Mouse (Mus musculus): ENCODE results near the gene Ap5z1. TPM values are rescaled to one million over a fixed set of nuclear protein-coding genes. Genes with fewer than 3 reads are reported as not detected.

Ap5z1 gene
- polyA plus RNA-seq (2016; fragmentation: Nextera tagmentation; extraction: Ambion mirVana): 14.4 and 14.5 TPM in 2 replicates

DNA sequence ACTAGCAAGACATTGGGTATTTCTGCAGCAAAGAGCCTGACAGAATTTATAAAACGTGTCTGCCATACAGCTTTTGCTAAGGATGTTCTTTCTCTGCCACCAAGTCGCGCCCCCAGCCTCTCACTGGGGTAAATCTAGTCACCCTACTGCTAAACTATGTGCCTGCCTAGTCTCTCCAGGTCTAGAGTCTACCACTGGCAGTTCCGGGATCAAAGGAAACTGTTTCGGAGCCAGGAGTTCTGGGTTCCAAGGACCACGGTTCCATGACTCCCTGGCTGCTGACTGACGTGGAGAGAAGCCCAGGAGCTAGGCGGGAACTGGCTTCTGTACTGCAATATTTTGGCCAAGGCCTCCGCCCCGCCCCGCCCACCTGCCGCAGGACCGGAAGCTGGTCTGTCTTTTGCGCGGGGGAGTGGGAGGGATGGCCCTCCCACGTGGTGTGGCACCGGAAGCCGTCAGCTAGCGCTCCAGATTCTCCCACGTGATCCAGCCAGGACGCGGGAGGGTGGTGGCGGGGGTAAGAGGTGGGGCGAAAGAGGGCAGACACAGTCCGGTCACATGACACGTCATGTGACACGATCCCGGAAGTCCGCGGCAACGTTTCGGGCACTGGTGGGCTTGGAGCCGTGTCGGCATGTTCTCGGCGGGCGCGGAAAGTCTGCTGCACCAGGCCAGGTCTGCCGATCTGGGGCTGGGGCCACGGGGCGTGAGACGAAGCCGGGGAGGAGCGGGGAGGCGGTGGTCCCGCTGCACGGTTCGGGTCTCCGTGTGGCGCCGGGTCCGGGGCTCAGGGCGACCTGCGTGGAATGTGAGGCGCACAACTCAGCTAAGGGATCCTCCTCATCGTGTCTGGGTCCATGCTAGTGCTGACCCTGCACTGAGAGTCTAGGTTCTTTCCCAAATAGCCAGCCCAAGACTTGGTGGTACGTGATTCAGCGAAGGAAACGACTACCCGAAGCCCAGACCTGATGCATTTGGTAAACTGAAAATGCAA is at the start of gene Ap5z1:
Gene Ap5z1 (plus strand): TSS at position 484 of the 994 bp plus-strand sequence.
- H3K4me3 ChIP-seq: peak within 1 kb of the TSS; percentile 71
- H3K4me2 ChIP-seq (replicated peaks): peak within 1 kb of the TSS; percentile 91
- ATAC-seq (ENCODE audit: low FRiP score, low read depth): peak; percentile 90
- WGBS: 1% methylated on average over 60 of the region's 60 CpGs
- H3K9me3 ChIP-seq: no peaks in the 10 kb centered on the region
- H3K36me3 ChIP-seq: peaks cover 35% of the 10 kb centered on the region
- no peaks in the 10 kb centered on the region for H3K27me3 ChIP-seq
- peak within 1 kb of the TSS; percentile 76 for H3K27ac ChIP-seq (replicated peaks)
- H3K9ac ChIP-seq (replicated peaks): peak within 1 kb of the TSS; percentile 65
- peaks cover 15% of the 10 kb centered on the region for H3K4me1 ChIP-seq

DNA sequence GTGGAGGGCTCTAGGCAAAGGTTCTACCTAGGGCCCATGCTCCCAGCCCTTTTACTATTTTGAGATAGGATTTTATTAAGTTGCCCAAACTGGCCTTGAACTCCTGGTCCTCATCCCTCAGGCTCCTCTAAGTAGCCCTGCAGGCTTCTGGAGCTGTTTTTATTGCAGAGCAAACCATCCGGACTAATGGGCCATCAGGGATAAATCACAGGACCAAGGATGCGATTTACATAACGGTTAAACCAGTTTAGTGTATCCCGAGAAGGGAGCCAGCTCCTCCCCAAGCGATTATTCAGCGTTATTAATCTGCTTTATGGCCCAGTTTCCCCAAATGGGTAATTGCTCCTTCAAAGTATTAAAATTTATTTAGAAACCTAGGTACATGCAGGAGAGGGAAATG is 48.3 kb upstream of the Ap5z1 start:
- Histone ChIP-seq H3K9me3 (no peaks in the 10 kb centered on the region), H3K27me3 (no peaks in the 10 kb centered on the region), H3K27ac (replicated peaks) (no peak overlapping the region), H3K36me3 (peaks cover 12% of the 10 kb centered on the region), H3K9ac (replicated peaks) (no peak overlapping the region), H3K4me2 (replicated peaks) (no peak overlapping the region), H3K4me1 (peaks cover 46% of the 10 kb centered on the region), H3K4me3 (no peak overlapping the region)
- no peak for ATAC-seq (ENCODE audit: low FRiP score, low read depth)
- whole genome bisulfite sequencing: 67% methylated on average over 6 of the region's 6 CpGs

DNA sequence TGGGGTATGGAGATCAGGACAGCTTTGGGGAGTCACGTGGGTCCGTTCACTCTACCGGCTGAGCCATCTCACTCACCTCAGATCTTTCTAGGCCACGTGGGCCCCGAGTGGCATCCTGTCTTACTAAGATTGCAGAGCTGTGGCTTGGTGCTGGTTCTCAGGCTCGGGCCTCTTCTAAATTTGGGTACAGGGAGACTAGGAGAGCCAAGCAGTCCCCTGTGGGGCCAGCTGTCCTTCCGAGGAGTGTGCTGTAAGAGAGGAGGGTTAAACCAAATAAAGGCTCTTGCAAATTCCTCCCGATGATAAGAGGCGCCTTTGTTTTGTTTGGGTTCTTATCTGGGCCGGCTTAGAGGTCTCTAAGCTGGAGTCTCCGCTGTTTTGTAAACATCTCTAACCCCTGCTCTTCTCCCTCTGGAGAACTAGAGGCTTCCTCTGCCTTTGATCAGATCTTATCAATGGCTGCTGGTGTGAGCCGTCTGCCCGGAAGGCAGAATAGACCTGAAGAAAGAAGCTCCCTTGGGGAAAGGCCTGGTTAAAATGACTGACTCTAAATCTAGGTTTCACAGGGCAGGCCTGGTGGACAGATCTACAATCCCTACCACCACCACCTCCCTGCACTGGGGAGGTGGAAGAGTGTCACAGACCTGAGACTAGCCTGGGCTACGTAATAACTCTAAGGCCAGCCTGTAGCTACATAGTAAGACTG is 47.5 kb upstream of the Ap5z1 start:
- Histone ChIP-seq H3K27ac (replicated peaks) (peak overlapping the region; percentile 60), H3K9ac (replicated peaks) (no peak overlapping the region), H3K9me3 (no peaks in the 10 kb centered on the region), H3K4me2 (replicated peaks) (no peak overlapping the region), H3K4me3 (no peak overlapping the region), H3K27me3 (no peaks in the 10 kb centered on the region), H3K4me1 (peaks cover 43% of the 10 kb centered on the region), H3K36me3 (peaks cover 20% of the 10 kb centered on the region)
- ATAC-seq (ENCODE audit: low FRiP score, low read depth): no peak
- 10% methylated on average over 14 of the region's 14 CpGs for WGBS

DNA sequence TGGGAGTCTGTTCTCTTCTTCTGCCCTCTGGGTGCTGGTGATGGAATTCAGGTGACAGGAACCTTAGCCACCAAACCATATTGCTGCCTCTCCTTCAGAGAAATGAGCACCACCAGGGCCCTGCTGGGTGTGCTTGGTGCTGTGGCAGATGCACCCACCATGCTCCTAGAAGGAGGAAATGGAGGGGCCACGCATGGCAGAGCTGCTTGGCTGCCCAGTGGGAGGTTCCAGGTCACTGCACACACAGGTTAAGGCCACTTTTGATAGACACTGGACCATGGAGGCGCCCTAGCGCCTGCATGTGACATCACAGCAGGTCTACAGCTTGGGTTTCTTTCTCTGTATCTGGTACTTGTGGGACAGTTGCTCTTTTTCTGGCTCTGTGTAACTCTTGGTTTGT is 46.6 kb upstream of the Ap5z1 start:
- H3K4me2 ChIP-seq (replicated peaks): no peak overlapping the region
- H3K4me1 ChIP-seq: peaks cover 43% of the 10 kb centered on the region
- no peaks in the 10 kb centered on the region for H3K9me3 ChIP-seq
- WGBS: 74% methylated on average over 3 of the region's 3 CpGs
- no peak overlapping the region for H3K27ac ChIP-seq (replicated peaks)
- H3K36me3 ChIP-seq: peaks cover 22% of the 10 kb centered on the region
- no peak for ATAC-seq (ENCODE audit: low FRiP score, low read depth)
- no peaks in the 10 kb centered on the region for H3K27me3 ChIP-seq
- no peak overlapping the region for H3K4me3 ChIP-seq
- H3K9ac ChIP-seq (replicated peaks): no peak overlapping the region

DNA sequence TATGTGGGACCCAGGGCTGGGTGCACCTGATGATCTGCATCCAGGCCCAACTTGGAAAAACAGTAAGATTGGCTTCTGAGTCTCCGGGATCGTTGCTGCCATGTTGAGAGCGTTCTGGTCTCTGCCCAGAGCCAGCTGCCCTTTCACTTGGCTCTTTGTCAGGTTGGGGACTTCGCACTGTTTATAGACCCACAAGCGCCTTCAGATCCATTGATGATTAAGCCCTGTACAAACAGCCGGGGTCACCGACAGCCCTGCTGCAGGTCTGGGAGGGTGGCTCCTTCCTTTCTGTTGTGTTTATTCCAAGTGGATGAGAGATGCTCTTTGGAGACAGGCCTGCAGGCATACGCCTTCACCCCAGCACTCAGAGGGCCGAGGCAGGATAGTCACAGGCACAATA is 45.9 kb upstream of the Ap5z1 start:
- WGBS: 65% methylated on average over 9 of the region's 9 CpGs
- Histone ChIP-seq H3K27ac (replicated peaks) (0 out of 2 replicates have a peak overlapping the region, but pooled peaks have one; percentile 35), H3K4me1 (peaks cover 37% of the 10 kb centered on the region), H3K4me3 (no peak overlapping the region), H3K9ac (replicated peaks) (no peak overlapping the region), H3K27me3 (no peaks in the 10 kb centered on the region), H3K36me3 (peaks cover 24% of the 10 kb centered on the region), H3K4me2 (replicated peaks) (no peak overlapping the region), H3K9me3 (no peaks in the 10 kb centered on the region)
- no peak for ATAC-seq (ENCODE audit: low FRiP score, low read depth)

DNA sequence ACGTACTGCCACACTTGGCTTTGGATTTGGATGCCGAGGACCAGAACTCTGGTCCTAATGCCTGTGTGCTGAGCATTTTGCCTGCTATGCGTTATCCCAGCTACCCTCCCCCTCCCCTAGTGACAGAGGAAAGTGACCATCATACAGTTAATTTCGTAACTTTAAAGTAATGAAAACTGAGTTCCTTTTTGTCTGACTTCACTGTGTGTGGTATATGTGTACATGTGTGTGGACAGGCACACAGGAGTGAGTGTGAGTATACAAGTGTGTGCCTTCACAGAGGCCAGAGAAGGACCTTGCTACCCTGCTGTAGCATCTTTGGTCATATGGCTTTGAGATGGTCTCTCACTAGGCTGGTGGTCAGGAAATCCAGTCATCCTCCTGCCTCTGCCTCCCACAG is 45.3 kb upstream of the Ap5z1 start:
- H3K4me1 ChIP-seq: peaks cover 38% of the 10 kb centered on the region
- WGBS: 88% methylated on average over 4 of the region's 4 CpGs
- peaks cover 24% of the 10 kb centered on the region for H3K36me3 ChIP-seq

DNA sequence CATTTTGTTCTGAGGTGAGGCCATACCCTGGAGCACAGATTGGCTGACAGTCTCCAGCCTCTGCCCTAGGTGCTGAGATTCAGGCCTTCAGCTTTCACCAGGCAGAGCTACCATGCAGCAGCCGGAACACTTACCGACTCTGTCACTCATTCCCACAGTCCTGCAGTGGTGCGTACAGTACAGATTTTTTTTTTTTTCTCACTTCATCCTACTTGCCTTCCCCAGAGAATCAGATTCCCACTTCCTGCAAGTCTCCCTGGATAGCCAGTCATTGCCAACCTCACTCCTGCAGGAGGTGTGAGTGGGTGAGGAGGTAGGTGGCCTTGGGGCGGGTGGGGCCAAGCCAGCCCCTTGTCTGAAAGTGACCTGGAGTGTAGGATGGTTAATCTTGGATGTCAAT is 43.4 kb upstream of the Ap5z1 start:
- H3K27me3 ChIP-seq: no peaks in the 10 kb centered on the region
- no peak for ATAC-seq (ENCODE audit: low FRiP score, low read depth)
- peaks cover 24% of the 10 kb centered on the region for H3K36me3 ChIP-seq
- H3K9ac ChIP-seq (replicated peaks): no peak overlapping the region
- H3K27ac ChIP-seq (replicated peaks): no peak overlapping the region
- H3K4me2 ChIP-seq (replicated peaks): no peak overlapping the region
- H3K4me3 ChIP-seq: no peak overlapping the region
- H3K9me3 ChIP-seq: no peaks in the 10 kb centered on the region
- peaks cover 24% of the 10 kb centered on the region for H3K4me1 ChIP-seq
- 93% methylated on average over 4 of the region's 4 CpGs for WGBS

More for the DNA sequence above, 45.3 kb upstream of the Ap5z1 start:
- Histone ChIP-seq H3K27ac (replicated peaks) (no peak overlapping the region), H3K4me2 (replicated peaks) (no peak overlapping the region), H3K27me3 (no peaks in the 10 kb centered on the region), H3K4me3 (no peak overlapping the region), H3K9me3 (no peaks in the 10 kb centered on the region), H3K9ac (replicated peaks) (no peak overlapping the region)
- ATAC-seq (ENCODE audit: low FRiP score, low read depth): no peak

DNA sequence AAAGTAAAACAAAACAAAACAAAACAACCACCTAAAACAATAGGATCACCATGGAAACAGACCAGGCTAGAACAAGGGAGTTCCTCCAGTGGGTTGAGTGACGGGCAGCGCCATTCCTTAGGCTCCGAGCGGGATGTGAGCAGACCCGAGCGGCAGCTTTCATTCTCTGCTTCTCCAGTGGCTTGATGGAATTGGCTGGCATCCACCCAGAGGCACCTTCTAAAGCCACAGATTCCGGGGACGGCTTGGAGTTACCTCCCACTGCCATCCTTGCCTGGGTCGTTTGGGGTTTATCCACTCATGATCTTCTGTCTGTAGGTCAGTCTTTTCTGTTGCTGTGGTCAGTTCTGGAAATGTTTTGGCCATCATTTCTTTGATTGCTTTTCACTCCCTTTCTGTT is 42.8 kb upstream of the Ap5z1 start:
- H3K27ac ChIP-seq (replicated peaks): no peak overlapping the region
- H3K4me2 ChIP-seq (replicated peaks): no peak overlapping the region
- no peak for ATAC-seq (ENCODE audit: low FRiP score, low read depth)
- peaks cover 22% of the 10 kb centered on the region for H3K4me1 ChIP-seq
- H3K9me3 ChIP-seq: no peaks in the 10 kb centered on the region
- H3K27me3 ChIP-seq: no peaks in the 10 kb centered on the region
- H3K9ac ChIP-seq (replicated peaks): no peak overlapping the region
- no peak overlapping the region for H3K4me3 ChIP-seq
- WGBS: 80% methylated on average over 9 of the region's 9 CpGs
- H3K36me3 ChIP-seq: peaks cover 24% of the 10 kb centered on the region

DNA sequence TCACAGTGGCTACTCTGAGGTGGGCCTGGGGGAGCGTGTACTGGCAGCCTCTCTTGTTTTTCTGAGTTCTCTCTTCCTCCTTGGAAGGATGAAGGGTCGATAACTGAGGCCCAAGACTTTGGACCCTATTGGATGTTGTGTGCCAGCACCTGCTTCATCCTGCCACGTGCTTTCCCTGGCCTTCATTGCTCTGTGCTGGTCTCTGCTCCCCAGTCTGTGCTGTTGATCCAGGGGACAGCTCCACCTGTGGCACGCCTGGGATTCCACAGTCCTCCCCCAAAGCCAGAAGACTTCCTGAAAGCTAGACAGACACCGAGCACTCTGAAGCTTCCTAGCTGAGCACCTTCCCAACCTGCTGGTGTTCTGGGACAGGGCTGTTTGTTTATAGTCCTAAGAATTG is 41.9 kb upstream of the Ap5z1 start:
- H3K36me3 ChIP-seq: peaks cover 24% of the 10 kb centered on the region
- H3K9ac ChIP-seq (replicated peaks): no peak overlapping the region
- no peaks in the 10 kb centered on the region for H3K9me3 ChIP-seq
- H3K27me3 ChIP-seq: no peaks in the 10 kb centered on the region
- peaks cover 23% of the 10 kb centered on the region for H3K4me1 ChIP-seq
- 88% methylated on average over 5 of the region's 5 CpGs for WGBS
- H3K4me2 ChIP-seq (replicated peaks): no peak overlapping the region
- ATAC-seq (ENCODE audit: low FRiP score, low read depth): no peak
- H3K4me3 ChIP-seq: no peak overlapping the region
- H3K27ac ChIP-seq (replicated peaks): no peak overlapping the region

DNA sequence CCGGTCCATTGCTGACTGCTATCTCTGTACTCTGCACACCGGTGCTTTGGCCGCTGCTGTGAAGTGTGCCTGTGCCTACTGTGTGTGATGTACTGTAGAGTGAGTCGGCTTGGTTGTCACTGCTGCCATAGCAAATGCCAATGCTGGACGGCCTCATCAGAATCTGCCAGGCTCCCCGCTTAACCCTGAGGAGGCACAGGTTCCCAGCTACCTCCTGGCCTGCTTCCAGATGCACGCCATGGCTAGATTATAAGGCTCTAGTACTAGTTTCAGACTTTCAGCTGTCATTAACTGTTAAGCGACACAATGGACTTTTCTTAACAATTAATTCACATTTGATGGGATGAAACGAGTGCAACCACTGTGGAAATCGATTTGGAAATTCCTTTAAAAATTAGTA is 40.6 kb upstream of the Ap5z1 start:
- Histone ChIP-seq H3K9me3 (no peaks in the 10 kb centered on the region), H3K36me3 (peaks cover 24% of the 10 kb centered on the region), H3K9ac (replicated peaks) (no peak overlapping the region), H3K4me3 (no peak overlapping the region), H3K4me1 (peaks cover 26% of the 10 kb centered on the region), H3K27ac (replicated peaks) (0 out of 2 replicates have a peak overlapping the region, but pooled peaks have one; percentile 2), H3K27me3 (no peaks in the 10 kb centered on the region), H3K4me2 (replicated peaks) (no peak overlapping the region)
- 91% methylated on average over 10 of the region's 10 CpGs for WGBS
- no peak for ATAC-seq (ENCODE audit: low FRiP score, low read depth)

DNA sequence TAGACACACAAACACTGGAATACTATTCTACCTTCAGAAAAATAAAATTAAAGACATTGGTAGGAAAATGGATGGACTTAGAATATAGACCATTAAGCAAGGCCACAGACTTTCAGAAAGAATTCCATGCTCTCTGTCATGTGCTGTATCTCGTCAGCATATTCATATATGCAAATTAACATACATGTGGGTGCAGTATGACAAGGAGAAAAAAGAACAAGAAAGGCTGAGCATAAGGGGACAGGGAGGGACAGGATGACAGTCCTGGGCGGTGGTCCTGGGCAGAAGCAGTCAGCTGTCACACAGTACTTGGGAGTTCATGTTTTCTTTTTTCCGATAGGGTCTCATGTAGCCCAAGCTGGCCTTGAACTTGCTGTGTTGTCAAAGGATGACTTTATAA is 40.0 kb upstream of the Ap5z1 start:
- H3K36me3 ChIP-seq: peaks cover 24% of the 10 kb centered on the region
- H3K9me3 ChIP-seq: no peaks in the 10 kb centered on the region
- no peak for ATAC-seq (ENCODE audit: low FRiP score, low read depth)
- H3K27me3 ChIP-seq: no peaks in the 10 kb centered on the region
- no peak overlapping the region for H3K4me2 ChIP-seq (replicated peaks)
- no peak overlapping the region for H3K4me3 ChIP-seq
- H3K9ac ChIP-seq (replicated peaks): no peak overlapping the region
- WGBS: 54% methylated on average over 3 of the region's 3 CpGs
- H3K4me1 ChIP-seq: peaks cover 26% of the 10 kb centered on the region
- H3K27ac ChIP-seq (replicated peaks): no peak overlapping the region
